Mouse (Mus musculus) forebrain, embryonic 14.5 days (tissue): ENCODE results near the gene Glis1. TPM values are rescaled to one million over a fixed set of nuclear protein-coding genes. Genes with fewer than 3 reads are reported as not detected.

Experiments
- ATAC-seq: fragments of 200-750 bp; cut with Nextera tagmentation; 2 replicates; pipeline ENCODE4 v1.8.0; 2017; ENCODE audit warnings: mild to moderate bottlenecking, moderate library complexity
- DNase-seq: peaks from one replicate; pipeline ENCODE4 v3.0.0-alpha.2; 2015; ENCODE audit warnings: low spot score
- H3K27ac ChIP-seq: fragments of 300-500 bp; sonication (generic); 2 replicates; pipeline ENCODE4 v1.5.1; 2014; ENCODE audit warnings: low read depth, mild to moderate bottlenecking, control low read depth, low read length, moderate library complexity
- H3K27me3 ChIP-seq: fragments of 300-500 bp; sonication (generic); replicated peaks from 2 replicates; pipeline ENCODE4 v1.6.1; 2014; ENCODE audit warnings: low read length, control low read depth, mixed read lengths; ENCODE audit not compliant: control insufficient read depth, insufficient read depth
- H3K36me3 ChIP-seq: fragments of 300-500 bp; sonication (generic); 2 replicates; pipeline ENCODE4 v1.6.1; 2014; ENCODE audit warnings: low read length, control low read depth; ENCODE audit not compliant: control insufficient read depth, insufficient read depth
- H3K4me1 ChIP-seq: fragments of 300-500 bp; sonication (generic); 2 replicates; pipeline ENCODE4 v1.6.1; 2014; ENCODE audit warnings: antibody characterized with exemption, low read length, control low read depth; ENCODE audit not compliant: control insufficient read depth, insufficient read depth
- H3K4me2 ChIP-seq: fragments of 300-500 bp; sonication (generic); 2 replicates; pipeline ENCODE4 v1.6.1; 2014; ENCODE audit warnings: mild to moderate bottlenecking, control low read depth, low read length
- H3K4me3 ChIP-seq: fragments of 300-500 bp; sonication (generic); 2 replicates; pipeline ENCODE4 v1.5.1; 2014; ENCODE audit warnings: low read depth, low read length, control low read depth
- H3K9ac ChIP-seq: fragments of 300-500 bp; sonication (generic); 2 replicates; pipeline ENCODE4 v1.6.1; 2014; ENCODE audit warnings: mild to moderate bottlenecking, low read length, control low read depth, moderate library complexity
- H3K9me3 ChIP-seq: fragments of 300-500 bp; sonication (generic); replicated peaks from 2 replicates; pipeline ENCODE4 v1.6.1; 2016; ENCODE audit warnings: low read length, control low read depth, mixed read lengths; ENCODE audit not compliant: control insufficient read depth
- WGBS: fragments of 180-500 bp; shearing (Covaris S2); extraction: QIAGEN DNeasy Blood & Tissue Kit; methylation state at CpG from one replicate; pipeline ENCODE4 v1.1.7; 2014; 5-methylcytosine and 5-hydroxymethylcytosine counted together
- polyA plus RNA-seq: library from polyadenylated mRNA; unstranded; fragments of >200 nt; fragmentation: Nextera tagmentation; extraction: Ambion mirVana; gene quantifications from 2 replicates; pipeline ENCODE4 v1.2.1, GENCODE M21; 2014

The Glis1 gene
- polyA plus RNA-seq, 1 experiment from 2014 or later, result 0.27 TPM

DNA sequence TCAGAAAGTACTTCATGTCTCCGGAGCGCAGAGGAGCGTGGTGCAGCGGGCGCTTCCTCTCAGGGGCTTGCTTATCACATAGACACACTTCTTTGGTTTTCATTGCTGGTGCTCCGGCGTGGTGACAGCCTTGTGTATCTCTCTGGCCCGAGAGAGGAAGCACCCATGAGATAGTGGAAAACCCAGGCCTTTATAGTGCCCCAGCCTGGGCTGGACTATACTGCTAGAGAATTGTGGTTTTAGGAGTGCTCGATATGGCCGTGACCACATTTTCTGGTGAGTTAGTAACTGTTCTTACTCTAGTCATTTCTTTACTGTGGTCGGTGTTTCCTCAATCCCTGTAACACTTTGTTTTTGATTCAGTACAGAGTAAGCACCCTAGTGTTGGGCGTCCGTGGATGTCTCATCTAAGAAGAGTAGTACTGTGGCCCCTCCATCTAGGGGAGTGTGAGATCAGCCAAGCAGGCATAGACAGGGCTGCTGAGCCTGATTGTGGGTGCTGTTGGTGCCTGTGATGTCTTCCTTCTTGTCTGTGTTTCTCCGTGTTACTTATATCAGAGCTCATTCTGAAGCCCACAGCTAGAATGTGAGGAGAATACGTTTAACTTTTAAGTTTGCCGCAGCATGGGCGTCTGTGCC is 171.7 kb downstream of the Glis1 start:
- ATAC-seq (no peak), DNase-seq (no peak)
- no peak overlapping the region for H3K4me3 ChIP-seq
- no peak overlapping the region for H3K27ac ChIP-seq
- no peak overlapping the region for H3K9ac ChIP-seq
- no peaks in the 10 kb centered on the region for H3K36me3 ChIP-seq
- WGBS, result 83% methylated on average over 17 of the region's 17 CpGs
- H3K27me3 ChIP-seq, result no peaks in the 10 kb centered on the region
- no peak overlapping the region for H3K4me2 ChIP-seq
- no peaks in the 10 kb centered on the region for H3K9me3 ChIP-seq
- no peaks in the 10 kb centered on the region for H3K4me1 ChIP-seq

- DNase-seq (no peak), ATAC-seq (no peak)
- no peak overlapping the region for H3K4me2 ChIP-seq
- H3K4me3 ChIP-seq, result no peak overlapping the region
- H3K9me3 ChIP-seq, result no peaks in the 10 kb centered on the region
- 80% methylated on average over 8 of the region's 8 CpGs for WGBS
- no peaks in the 10 kb centered on the region for H3K4me1 ChIP-seq
- no peak overlapping the region for H3K9ac ChIP-seq
- no peaks in the 10 kb centered on the region for H3K27me3 ChIP-seq
- no peaks in the 10 kb centered on the region for H3K36me3 ChIP-seq
- H3K27ac ChIP-seq, result no peak overlapping the region
These were observed 175.4 kb downstream of the Glis1 start for GRCm38 (mm10) chr4:107609775-107610174.

- Histone ChIP-seq H3K36me3 (no peaks in the 10 kb centered on the region), H3K4me3 (no peak overlapping the region), H3K4me1 (no peaks in the 10 kb centered on the region), H3K4me2 (no peak overlapping the region), H3K9ac (no peak overlapping the region), H3K9me3 (no peaks in the 10 kb centered on the region), H3K27ac (no peak overlapping the region), H3K27me3 (no peaks in the 10 kb centered on the region)
- WGBS, result 79% methylated on average over 9 of the region's 9 CpGs
- ATAC-seq (no peak), DNase-seq (no peak)
These were observed 177.7 kb downstream of the Glis1 start for GRCm38 (mm10) chr4:107611888-107612650.

DNA sequence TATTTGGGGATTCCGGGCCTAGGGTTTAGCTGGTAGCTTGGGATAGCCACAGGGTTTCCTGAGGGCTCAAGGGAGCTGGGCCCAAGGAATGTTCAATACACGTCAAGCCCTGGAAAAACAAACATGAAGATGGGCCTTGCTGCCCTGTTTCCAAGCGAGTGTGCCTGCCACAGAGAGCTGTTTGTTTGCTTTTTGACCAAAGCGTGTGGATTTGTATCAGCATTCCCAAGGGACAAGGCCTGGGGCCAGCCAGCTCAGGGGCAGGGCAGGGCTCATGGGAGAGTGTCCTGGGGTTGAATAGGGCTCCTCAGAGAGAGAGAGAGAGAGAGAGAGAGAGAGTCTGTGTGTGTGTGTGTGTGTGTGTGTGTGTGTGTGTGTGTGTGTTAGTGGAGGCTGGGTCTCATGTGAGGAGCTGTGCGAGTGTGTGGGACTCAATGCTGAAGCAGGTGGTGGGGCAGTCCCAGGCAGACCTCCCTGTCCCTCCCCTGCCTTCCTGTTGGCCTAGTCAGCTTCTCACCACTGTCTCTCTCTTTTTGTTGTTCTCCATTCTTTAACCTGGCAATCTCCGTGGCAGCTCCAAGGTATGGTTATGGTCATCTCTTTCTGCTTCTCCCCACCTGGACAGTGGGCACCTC is 183.3 kb downstream of the Glis1 start:
- no peak for DNase-seq
- H3K27me3 ChIP-seq, result no peaks in the 10 kb centered on the region
- H3K4me3 ChIP-seq, result no peak overlapping the region
- H3K27ac ChIP-seq, result no peak overlapping the region
- no peak overlapping the region for H3K9ac ChIP-seq
- no peaks in the 10 kb centered on the region for H3K4me1 ChIP-seq
- H3K36me3 ChIP-seq, result no peaks in the 10 kb centered on the region
- no peak for ATAC-seq
- no peak overlapping the region for H3K4me2 ChIP-seq
- no peaks in the 10 kb centered on the region for H3K9me3 ChIP-seq
- 70% methylated on average over 5 of the region's 6 CpGs for WGBS

GRCm38 (mm10) chr4:107619487-107619886 is 185.1 kb downstream of the Glis1 start:
- 93% methylated on average over 7 of the region's 7 CpGs for WGBS
- Histone ChIP-seq H3K27me3 (no peaks in the 10 kb centered on the region), H3K4me3 (no peak overlapping the region), H3K4me1 (no peaks in the 10 kb centered on the region), H3K27ac (no peak overlapping the region), H3K4me2 (no peak overlapping the region), H3K36me3 (no peaks in the 10 kb centered on the region), H3K9me3 (no peaks in the 10 kb centered on the region), H3K9ac (no peak overlapping the region)
- no peak for ATAC-seq
- DNase-seq, result no peak

DNA sequence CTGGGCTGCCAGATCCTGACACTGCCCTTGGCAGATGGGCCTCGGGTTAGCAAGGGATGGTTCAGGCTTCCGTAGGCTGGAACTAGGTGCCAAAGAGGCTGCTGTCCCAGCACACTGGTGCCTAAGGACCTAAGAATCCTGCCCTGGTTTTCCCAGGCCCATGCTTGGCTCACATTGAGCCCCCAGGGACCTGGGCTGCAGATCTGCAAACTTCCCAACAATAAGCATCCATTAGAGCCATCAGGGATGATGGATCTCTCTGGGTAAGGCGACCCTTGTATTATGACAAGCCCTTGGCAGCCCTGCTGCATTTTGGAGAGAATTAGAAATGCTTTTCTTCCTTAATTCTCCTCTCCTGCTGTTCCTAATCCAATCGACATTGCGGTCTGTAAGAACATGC is 187.0 kb downstream of the Glis1 start:
- H3K27me3 ChIP-seq, result no peaks in the 10 kb centered on the region
- H3K4me2 ChIP-seq, result no peak overlapping the region
- no peaks in the 10 kb centered on the region for H3K36me3 ChIP-seq
- no peaks in the 10 kb centered on the region for H3K4me1 ChIP-seq
- no peak overlapping the region for H3K9ac ChIP-seq
- H3K27ac ChIP-seq, result no peak overlapping the region
- no peak for DNase-seq
- H3K4me3 ChIP-seq, result no peak overlapping the region
- ATAC-seq, result no peak
- H3K9me3 ChIP-seq, result no peaks in the 10 kb centered on the region
- WGBS, result 79% methylated on average over 5 of the region's 5 CpGs

DNA sequence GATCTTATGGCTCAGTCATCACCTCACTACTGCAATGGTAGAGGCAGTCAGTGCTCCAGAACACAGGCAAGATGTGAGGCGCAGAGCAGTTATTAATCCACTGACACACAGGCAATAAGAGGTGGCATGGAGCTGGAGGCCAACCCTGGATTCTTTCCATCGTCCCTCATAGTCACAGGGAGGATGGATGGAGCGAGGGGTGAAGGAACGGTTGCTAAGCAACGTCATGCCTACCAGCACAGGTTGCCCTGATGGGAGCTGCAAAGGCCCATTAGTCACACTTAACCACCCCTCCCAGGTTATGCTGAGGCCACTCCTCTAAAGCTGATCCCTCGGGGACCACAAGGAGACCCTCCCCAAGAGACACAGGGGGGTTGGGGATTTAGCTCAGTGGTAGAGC is 187.9 kb downstream of the Glis1 start:
- H3K36me3 ChIP-seq, result no peaks in the 10 kb centered on the region
- DNase-seq (no peak), ATAC-seq (no peak)
- no peaks in the 10 kb centered on the region for H3K27me3 ChIP-seq
- no peak overlapping the region for H3K4me3 ChIP-seq
- no peak overlapping the region for H3K4me2 ChIP-seq
- WGBS, result 71% methylated on average over 6 of the region's 6 CpGs
- no peak overlapping the region for H3K27ac ChIP-seq
- no peaks in the 10 kb centered on the region for H3K4me1 ChIP-seq
- no peak overlapping the region for H3K9ac ChIP-seq
- H3K9me3 ChIP-seq, result no peaks in the 10 kb centered on the region

DNA sequence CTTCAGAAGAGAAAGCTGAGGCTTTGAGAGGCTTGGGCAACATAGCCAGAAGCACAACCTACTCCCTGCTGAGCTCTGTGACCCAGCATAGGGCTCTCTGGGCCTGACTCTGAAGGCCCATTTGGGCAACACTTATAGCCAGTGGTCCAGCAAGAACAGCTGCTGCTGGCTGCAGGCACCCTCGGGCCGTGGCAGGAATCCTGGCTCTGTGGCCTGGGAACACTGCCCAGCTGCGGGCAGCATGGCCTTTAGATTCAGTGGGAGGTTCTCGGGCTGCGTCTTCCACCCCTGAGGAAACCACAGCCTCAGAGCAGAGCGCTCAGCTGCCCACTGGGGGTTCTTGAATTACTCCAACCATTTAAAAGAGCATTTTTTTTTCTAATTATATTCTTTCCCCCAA is 189.5 kb downstream of the Glis1 start:
- no peak overlapping the region for H3K4me2 ChIP-seq
- H3K36me3 ChIP-seq, result no peaks in the 10 kb centered on the region
- no peaks in the 10 kb centered on the region for H3K27me3 ChIP-seq
- 82% methylated on average over 6 of the region's 6 CpGs for WGBS
- no peaks in the 10 kb centered on the region for H3K4me1 ChIP-seq
- ATAC-seq (no peak), DNase-seq (no peak)
- no peaks in the 10 kb centered on the region for H3K9me3 ChIP-seq
- no peak overlapping the region for H3K9ac ChIP-seq
- H3K27ac ChIP-seq, result no peak overlapping the region
- no peak overlapping the region for H3K4me3 ChIP-seq

DNA sequence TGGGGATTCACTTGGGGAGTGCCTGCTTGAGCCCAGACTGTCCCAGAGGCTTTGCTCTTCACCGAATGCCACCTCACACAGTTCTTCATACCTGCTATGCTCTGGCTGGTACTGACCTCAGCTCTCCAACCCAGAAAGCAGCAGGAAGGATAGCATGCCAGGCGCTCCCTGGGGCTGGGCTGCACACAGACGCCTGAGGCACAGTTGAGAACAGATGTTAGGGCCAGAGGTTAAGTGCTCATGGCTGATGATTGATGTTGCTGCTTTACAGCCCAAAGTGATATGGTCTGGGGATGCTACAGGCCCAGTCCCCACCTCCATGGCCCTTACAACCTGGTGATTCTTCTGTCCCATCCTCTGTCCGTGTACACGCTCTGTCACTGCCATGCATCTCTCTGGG is 190.6 kb downstream of the Glis1 start:
- no peaks in the 10 kb centered on the region for H3K9me3 ChIP-seq
- ATAC-seq (no peak), DNase-seq (no peak)
- H3K4me2 ChIP-seq, result no peak overlapping the region
- no peaks in the 10 kb centered on the region for H3K36me3 ChIP-seq
- no peaks in the 10 kb centered on the region for H3K4me1 ChIP-seq
- H3K27ac ChIP-seq, result no peak overlapping the region
- no peaks in the 10 kb centered on the region for H3K27me3 ChIP-seq
- 81% methylated on average over 5 of the region's 5 CpGs for WGBS
- H3K9ac ChIP-seq, result no peak overlapping the region
- H3K4me3 ChIP-seq, result no peak overlapping the region
